Mouse (Mus musculus): ENCODE data around the gene Sh3gl2.

Sh3gl2 gene

DNA sequence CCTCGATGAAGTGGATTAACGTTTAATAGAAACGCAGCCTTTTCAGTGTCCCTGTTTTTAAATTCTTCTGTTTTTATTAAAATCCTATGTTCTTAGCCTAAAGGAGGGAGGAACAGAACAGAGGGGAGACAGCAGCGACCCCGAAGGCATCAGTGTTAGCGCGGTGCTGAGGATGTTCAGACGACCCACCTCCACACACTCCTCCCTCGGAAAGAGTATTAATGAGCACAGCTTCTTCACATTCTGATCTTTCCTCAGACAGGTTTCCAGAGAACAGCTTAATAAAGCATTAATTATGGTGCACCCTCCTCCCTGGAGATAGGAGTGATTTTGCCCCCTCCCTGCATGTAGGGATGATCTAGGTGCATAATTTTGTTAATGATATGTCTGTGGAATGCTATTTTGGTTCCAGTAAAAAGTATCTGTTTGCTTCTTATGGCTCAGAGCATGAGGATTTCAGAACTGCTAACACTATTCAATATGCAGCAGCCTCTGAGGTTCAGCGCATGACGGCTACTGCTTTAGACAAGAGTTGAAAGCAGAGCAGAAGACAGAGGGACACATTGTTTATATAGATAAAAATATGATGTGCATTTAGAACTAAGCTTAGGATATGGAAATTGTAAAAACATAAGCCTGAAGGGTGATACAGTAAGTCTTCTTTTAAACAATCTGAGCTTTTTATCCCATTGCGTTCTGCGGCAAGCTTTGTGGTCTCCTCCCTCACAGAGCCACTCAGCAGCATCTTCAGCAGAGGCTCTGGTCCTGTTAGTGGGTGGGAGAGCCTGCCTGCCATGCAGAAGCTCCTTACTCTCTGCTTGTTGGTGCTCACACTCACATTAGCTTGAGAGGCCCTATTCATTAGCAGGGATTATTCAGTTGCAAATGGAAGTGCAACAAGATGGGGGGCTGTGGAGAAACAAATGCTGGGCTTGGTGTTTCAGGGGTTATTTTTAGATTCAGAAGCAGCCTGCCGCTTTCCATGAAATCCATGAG is 27.8 kb downstream of the Sh3gl2 start:
- DNase-seq: no peak

DNA sequence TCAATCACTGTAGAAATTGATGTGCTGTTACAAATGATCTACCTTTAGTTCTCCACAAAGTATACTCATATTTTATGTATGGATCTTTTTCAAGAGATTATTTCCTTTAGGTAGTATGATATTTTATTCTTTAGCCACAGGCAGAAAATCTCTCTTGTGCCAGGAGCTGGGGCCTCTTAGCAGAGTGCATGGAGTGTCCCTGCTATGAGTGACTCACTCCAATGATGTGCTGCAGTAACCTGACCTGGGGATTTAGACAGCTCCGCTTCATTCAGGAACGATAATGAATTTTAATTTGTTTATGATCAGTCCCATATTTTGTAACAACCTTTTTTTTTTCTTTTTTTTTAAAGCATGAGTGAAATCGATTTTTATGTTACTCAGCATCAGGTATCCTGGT is 36.7 kb downstream of the Sh3gl2 start:
- DNase-seq: peak in 1 of 2 experiments; percentile 63

DNA sequence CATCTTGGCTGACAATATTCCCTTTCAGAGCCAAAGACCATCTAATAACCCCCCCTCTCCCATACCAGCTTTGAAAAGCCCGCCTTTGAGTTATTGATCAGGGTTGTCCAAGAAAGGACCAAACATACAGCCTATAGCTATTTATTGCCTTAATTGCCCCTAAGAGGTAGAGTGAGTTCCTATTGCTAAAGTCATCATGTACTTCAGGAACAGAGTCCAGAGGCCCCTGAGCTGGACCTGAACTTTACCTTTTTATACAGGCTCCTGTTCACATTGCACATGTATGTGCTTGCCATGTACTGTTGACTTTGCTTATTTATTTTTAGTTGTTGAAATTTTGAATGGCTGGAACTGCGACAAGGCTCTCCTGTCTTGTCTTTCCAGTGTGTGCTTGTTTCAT is 37.6 kb downstream of the Sh3gl2 start:
- DNase-seq: no peak

DNA sequence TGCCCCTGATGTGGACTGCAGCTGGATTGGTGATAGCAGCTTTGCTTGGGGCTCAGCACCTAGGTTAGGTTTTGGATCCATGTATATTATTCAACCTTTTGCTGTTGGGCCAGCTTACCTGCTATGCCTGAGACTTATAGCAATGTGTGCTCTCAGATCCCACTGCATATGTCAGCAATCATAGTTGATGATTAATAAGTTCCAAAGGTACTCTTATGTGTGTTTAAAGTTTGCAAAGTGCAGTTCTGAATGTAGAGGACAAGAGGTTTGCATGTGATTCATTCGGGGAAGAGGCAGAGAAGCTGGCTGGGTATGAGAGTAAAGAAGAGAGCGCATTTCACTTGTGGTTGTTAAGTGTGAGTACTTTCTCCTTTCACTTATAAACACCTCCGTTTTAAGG is 43.7 kb downstream of the Sh3gl2 start:
- DNase-seq: no peak

DNA sequence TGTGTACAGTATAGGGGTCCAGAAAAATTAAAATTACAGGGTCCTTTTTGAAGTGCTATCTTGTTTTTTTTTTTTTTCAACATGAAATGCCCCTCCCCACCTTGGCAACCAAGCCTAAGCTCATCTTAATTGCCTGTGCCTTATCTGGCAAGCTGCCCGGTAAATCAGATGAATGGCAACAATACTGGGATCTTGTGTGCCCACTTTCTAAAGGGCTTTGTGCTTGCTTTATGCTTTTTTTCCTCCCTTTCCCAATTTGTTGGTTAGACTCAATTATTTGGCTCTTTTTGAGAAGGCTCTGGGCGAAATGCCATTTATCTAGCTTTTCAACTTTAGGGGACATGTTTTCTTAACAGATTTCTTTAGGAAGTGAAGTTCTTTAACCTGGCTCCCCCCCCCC is 45.3 kb downstream of the Sh3gl2 start:
- DNase-seq: peak; percentile 53 to 58

DNA sequence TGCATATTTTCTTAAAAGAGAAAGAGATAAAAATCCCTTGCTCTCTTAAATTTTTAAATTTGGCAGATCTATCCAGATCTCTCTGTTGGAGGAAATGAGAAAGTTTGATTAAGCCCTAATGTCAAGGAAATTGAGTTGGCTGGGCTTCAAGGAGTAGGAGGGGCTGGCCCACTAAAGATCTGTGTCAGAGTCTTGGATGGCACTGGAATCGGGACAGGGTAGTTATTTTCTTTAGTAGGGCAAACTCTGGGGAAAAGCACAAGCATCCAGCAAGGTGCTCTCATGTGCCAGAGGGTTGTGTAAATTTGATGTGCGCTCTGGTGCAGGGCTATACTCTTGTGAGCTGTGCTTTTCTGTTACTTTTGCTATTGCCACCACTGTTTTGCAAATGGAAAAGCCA is 45.9 kb downstream of the Sh3gl2 start:
- DNase-seq: peak in 1 of 2 experiments; percentile 68

DNA sequence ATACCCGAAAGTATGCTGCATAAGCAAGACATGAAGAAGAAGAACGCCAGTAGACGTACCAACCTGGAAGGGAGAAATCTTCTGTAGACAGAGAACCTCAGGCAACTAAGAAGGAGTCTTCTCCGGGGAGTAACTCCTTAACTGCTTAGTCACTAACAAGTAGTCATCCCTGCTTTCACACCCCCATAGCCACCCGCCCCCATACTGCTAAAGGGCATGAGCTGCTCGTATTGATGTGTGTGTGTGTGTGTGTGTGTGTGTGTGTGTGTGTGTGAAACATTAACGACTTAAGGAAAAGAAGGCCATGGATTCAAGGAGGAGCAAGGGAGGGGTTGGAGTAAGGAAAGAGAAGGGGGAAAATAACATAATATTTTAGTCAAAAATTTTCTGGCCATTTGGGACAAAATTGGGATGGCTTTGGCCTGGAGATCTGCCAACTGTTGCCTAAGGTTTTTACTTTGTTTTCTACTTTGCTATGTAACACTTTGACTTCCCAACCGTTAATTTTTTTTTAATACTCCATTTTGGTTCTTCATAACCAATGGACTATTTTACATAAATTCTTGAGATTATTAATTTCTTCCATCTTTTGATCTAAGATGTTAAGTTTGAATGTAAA is 51.0 kb downstream of the Sh3gl2 start:
- no peak for DNase-seq

DNA sequence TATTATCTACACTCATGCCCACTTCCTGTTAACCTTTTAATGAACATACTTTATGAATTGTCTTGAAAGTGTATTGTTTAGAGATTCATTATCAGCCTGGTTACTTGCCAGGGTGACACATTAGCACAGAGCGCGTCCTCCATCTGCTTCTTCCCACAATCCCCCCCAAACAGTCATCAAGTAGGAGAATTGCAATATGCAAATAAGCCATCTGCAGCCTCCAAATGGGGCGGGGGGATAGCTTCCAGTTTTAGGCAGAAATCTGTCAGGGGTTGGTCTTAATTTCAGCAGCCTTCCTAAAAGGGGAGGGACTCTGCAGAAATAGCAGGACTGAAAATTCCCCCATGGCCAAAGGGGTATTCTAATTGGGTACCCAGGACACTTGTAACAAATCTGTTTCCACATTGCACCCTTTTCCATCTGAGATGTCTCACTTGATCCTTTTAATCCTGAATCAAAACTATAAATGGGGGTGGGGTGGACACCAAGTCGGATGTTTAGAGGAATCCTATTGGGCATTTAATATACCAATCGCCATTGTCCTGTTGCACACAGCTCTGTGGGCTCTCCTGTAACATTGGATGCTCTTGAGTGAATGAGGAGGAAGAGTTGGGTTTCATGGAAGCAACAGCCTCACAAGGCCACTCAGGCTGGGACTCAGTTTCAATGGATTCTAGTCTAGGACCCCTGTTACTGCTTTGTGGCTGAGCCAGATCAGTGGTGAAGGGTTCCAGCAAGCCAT is 51.7 kb downstream of the Sh3gl2 start:
- peak; percentile 43 to 54 for DNase-seq

DNA sequence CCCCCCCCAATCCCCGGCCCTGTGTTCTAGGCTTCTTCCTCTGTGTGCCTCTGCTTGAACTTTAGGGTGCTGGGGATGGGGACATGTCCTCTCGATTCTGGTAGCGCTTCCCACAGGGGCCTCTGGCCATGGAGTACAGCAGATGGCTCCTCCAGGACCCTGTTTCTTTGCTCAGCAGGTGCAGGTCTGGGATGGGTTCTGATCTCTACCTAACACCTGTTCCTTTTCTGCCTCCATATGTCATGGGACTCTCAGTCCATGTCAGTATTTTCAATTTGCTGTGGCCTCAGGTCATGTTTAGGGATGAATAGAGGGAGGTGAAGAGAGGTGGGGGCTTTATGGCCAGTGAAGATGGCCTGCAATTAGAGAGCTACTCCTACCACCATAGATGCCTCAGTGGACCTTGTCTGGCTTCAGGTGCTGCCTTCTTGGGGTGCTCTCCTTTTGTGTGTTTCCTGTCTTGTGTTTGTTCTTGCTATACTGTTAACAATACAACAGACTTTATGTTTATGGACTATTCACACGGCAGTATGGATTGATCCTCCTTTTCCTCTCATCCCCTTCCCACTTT is 52.9 kb downstream of the Sh3gl2 start:
- DNase-seq: peak; percentile 83 to 87

DNA sequence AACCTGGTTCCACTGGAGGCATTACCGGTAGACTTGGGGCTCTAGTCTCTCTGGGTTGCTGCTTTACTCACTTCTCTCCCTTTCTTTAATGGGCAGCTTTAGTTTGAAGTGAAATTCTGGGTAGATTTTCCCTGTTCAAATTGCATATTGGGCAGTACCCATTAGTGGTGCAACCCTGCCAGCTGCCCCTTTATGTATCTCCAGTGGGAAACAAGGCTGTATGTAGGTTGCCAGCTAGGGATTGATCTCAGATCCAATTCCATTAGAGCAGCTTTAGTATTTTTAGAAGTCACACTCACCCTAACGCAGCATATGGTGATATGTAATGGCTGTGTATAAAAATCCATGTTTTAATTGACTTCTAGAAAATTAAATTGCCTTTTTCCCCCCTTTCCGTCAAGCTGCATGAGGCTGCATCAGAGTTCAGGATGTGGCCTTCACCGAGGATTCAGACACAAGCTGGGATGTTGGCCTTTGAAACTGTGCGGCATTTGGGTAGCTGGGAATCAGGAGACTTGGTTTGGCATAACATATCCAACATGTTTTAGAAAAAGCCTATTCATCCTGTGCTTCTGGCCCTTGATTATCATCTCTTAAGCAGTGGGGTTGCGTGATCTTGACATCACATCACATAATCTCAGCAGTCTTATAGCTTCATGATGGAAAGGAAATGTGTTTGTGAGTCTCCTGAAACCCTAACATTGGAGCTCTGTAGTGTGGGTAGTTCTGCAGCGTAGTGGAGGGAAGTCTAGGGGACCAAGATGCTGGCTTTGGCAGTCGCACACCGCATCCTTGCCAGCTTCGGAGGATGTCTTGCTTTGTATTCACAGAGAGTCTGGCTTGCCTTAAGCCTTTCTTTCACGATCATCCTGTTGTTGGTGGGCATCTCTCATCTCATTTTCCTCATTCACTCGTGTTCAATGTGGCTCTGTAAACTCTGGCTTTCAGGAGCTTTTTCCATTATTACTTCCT is 56.0 kb downstream of the Sh3gl2 start:
- peak; percentile 82 to 84 for DNase-seq

DNA sequence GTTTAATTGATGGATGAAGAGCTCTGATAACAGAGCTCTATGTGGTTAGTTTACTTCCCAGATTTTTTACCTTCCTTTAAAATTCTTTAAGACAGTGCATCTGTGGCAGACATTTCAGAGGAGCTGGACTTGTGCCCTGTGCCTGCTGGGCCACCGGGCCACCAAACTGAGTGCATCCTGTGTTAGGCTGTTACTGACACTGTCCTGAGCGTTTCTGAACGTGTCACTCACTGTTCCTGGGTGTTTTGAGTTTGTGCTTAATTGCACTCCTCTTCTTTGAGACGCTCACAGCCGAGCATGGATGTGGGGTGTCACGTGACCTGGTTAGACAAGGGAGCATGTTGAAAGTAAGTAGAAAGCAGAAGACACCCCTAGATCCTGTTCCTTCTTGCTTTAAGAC is 57.2 kb downstream of the Sh3gl2 start:
- peak; percentile 78 to 79 for DNase-seq

DNA sequence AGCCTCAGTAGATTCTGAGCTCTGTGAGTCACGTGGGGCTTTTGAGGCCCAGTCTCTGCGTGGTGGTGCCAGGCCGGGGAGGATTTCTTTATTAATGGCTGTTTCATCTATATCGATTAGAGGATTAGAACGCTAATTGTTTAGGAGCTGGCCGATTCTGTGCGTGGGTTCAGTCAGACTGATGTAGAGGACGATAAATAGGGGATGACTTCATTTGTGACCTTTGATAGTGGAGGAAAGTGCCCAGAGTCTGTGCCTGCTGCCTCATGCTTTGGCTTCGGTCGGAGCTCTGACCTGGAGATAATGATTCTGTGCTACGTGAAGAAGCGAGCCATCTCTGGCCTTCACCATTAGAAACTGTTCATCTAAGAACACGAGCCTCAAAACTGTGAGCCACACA is 57.7 kb downstream of the Sh3gl2 start:
- DNase-seq: no peak

DNA sequence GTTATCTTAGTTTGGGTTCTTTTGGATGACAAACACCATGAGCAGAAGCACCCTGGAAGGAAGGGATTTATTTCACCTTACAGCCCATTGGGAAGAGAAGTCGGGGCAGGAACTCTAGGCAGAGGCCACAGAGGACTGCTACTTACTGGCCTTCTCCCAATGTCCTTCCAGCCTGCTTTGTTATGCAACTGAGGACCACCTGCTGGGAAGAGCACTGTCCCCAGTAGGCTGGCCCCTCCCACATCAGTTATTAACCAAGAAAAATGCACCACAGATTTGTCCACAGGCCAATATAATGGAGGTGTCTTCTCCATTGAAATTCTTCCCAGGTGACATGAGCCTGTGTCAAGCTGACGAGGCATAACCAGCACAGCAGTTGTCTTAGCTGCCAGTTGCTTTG is 62.5 kb downstream of the Sh3gl2 start:
- peak; percentile 50 to 59 for DNase-seq

DNA sequence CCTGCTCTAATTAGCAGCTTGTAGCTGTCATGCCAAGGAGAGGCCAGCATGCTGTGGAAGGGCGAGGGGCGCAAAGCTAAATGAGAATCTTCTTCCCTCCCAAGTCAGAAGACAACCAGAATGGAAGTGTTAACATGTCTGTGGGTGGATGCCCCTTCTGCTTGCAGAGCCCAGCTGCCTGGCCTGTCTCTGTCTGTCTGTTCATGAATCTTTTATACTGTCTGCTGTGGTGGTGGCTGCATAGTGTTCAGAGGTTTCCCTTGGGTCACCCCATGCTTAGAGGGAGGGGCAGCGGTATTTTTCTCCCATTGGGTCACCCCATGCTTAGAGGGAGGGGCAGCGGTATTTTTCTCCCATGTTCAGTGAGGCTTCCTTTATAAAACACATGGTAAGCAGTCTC is 68.0 kb downstream of the Sh3gl2 start:
- peak in 1 of 2 experiments; percentile 38 for DNase-seq

DNA sequence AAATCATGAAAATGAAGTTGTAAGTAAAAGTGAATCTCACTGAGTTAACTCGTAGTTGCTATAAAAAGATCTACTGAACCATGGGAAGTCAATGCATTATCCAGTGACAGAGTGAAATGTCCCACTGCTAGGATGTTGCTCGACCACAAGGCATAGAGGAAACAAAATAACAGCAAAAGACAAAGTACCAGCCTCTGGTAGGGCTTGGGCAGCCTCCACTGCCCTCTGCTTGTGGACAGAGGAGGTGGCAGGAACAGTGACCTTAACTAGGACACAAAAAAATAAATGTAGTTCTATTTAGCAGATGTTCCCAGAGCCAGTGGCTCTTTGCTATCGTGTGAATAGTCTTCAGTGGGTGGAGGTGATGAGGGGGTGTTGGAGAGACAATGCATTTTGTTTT is 68.5 kb downstream of the Sh3gl2 start:
- DNase-seq: peak in 1 of 2 experiments; percentile 23

DNA sequence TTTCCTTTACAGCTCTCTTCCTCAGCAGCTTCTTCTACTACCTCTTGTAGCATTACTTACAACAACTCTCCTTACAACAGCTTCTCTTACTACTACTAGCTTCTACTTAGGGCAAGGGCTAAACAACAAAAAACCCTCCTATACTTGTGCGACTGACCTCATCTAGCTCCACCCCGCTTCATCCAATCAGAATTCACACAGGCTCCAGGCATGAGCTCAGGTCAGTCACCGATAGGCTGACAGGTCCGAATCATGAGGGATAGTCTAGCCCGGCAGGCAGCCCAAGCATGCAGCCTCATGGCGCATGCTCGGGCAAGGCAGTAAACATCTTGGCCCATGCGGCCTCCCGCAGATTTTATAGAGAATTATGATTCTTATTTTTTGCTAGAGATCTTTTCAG is 78.2 kb downstream of the Sh3gl2 start:
- DNase-seq: peak; percentile 32 to 39

DNA sequence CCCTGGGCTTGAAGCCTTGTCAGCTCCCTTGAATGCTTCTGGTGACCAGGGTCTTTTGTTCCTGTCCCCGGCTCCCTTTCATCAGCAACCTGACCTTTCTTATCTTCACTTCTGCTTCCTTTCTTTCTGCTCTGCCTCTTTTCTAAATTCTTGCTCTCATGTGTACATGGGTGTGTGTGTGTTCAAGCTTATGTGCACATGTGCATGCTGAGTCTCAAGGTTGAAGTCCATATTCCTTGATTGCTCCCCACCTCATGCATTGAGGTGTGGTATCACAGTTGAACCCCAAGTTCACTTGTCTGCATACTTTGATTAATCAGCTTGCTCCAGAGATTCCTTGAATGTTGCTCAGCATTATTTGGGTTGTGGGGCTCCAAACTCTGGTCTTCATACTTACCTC is 85.1 kb downstream of the Sh3gl2 start:
- no peak for DNase-seq

DNA sequence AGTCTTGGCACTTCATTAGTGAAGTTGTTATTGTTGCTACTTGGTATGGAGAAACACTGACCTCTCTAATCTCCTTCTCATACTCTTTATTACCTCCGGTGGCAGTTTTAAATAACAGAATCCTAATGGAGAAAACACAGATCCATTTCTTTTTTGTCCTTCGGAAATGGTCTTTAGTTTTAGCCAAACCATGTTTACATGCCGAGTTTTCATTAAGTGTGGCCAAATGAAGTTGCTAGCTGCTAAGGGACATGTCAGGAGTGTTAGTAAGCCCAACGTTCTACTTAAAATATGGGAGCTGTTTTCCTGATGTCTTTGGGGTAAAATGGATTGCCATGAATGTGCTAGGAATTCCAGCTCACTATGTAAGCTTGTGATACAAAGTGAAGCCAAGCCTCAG is 86.4 kb downstream of the Sh3gl2 start:
- no peak for DNase-seq

DNA sequence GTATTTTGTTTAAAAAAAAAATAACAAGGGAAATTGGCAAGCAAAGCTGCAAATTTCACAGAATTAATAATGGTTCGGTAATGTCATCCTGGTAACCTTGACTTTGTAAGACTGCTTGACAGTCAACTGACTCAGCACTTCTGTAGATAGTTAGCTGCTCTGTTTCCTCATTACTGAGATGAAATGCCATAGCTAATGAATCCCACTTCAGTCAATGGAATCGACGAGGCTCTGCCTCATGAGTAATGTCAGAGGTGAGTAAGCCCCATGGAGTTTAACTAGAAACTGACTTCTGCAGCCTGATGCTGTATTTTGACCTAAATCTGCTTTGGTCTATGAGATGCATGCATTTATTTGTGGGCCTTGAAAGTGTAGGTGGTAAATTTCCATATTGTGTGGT is 88.4 kb downstream of the Sh3gl2 start:
- DNase-seq: no peak

DNA sequence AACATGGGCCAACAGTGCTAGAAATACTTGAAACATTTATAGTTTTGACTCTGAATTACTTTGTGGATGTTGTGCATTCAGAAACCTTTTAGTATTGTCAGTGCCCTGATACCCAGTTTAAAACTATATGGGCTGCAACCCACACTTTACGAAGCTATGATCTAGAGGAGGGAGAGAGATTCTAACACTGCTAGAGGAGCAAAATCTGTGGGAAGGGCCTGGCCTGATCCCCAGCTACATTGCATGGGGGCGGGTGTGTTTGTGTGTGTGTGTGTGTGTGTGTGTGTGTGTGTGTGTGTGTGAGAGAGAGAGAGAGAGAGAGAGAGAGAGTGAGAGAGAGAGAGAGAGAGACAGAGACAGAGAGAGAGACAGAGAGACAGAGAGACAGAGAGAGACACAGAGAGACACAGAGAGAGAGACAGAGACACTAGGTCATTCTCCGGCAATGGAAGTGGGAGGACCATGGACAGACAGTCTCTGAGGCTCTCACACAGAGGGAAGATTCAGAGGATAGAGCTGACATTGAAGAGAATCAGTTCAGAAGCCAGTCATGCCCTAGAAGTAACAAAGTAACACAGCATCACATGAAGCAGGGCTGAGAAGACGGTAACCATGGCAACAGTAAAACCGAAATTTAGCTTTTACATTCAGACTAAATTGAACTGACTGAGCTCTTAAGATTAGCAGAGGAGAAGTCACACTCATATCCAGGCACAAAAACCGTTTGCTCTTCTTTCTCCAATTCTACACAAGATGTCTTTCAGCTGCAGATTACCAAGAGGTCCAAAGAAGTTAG is 95.9 kb downstream of the Sh3gl2 start:
- no peak for DNase-seq

All from cerebellum, adult 18-20 months (tissue).